Mouse (Mus musculus): Measurements from ENCODE around the gene Gm13889.

- TF ChIP-seq CTCF (IDR thresholded peaks at IDR 0.05; ENCODE audit: low read depth, low read length) (no peak), POLR2AphosphoS5 (IDR thresholded peaks at IDR 0.05; ENCODE audit: insufficient replicate concordance, low read depth, low read length) (no peak)
Measured at GRCm38 (mm10) chr2:93911942-93912341, 45.1 kb downstream of the Gm13889 start.

Data from G1E (cell line).